Mouse (Mus musculus): ENCODE measurements around the gene Dclk1.

Gene Dclk1

GRCm38 (mm10) chr3:55587972-55588946 lies 346.1 kb downstream of the Dclk1 start:
- no peak for DNase-seq (ENCODE audit: low spot score in 2 of 2)
